Mouse (Mus musculus) kidney, embryonic 16.5 days (tissue): ENCODE measurements at regions not wholly inside any gene's neighbourhood (a gene's known extent, or its start where the extent isn't known, plus 50 kb on each side); places are given as distances from the start of the nearest gene placed in this dataset.
A peak's percentile ranks its signal among the peaks of the same experiment; 100 is the strongest.

Source experiments
- ATAC-seq: fragments of 200-750 bp; cut with Nextera tagmentation; 2 replicates; pipeline ENCODE4 v1.8.0; 2017; ENCODE audit warnings: moderate TSS enrichment; ENCODE audit not compliant: low FRiP score, low TSS enrichment
- H3K27ac ChIP-seq: fragments of 300-500 bp; sonication (generic); 2 replicates; pipeline ENCODE4 v1.5.1; 2014; ENCODE audit warnings: low read length
- H3K27me3 ChIP-seq: fragments of 300-500 bp; sonication (generic); 2 replicates; pipeline ENCODE4 v1.6.1; 2014; ENCODE audit warnings: low read length, control low read depth, mixed read lengths; ENCODE audit not compliant: insufficient read depth
- H3K36me3 ChIP-seq: fragments of 300-500 bp; sonication (generic); 2 replicates; pipeline ENCODE4 v1.6.1; 2014; ENCODE audit warnings: low read length, control low read depth, mixed read lengths; ENCODE audit not compliant: insufficient read depth
- H3K4me1 ChIP-seq: fragments of 300-500 bp; sonication (generic); 2 replicates; pipeline ENCODE4 v1.6.1; 2014; ENCODE audit warnings: low read length, control low read depth, mixed read lengths; ENCODE audit not compliant: insufficient read depth
- H3K4me2 ChIP-seq: fragments of 300-500 bp; sonication (generic); replicated peaks from 2 replicates; pipeline ENCODE4 v1.6.1; 2014; ENCODE audit warnings: low read depth, low read length
- H3K4me3 ChIP-seq: fragments of 300-500 bp; sonication (generic); 2 replicates; pipeline ENCODE4 v1.5.1; 2014; ENCODE audit warnings: mild to moderate bottlenecking, low read length
- H3K9ac ChIP-seq: fragments of 300-500 bp; sonication (generic); replicated peaks from 2 replicates; pipeline ENCODE4 v1.6.1; 2014; ENCODE audit warnings: low read length
- H3K9me3 ChIP-seq: fragments of 300-500 bp; sonication (generic); 2 replicates; pipeline ENCODE4 v1.6.1; 2016; ENCODE audit warnings: low read length, control low read depth
- WGBS: fragments of 180-500 bp; shearing (Covaris S2); extraction: QIAGEN DNeasy Blood & Tissue Kit; methylation state at CpG from one replicate; pipeline ENCODE4 v1.1.7; 2014; 5-methylcytosine and 5-hydroxymethylcytosine counted together

DNA sequence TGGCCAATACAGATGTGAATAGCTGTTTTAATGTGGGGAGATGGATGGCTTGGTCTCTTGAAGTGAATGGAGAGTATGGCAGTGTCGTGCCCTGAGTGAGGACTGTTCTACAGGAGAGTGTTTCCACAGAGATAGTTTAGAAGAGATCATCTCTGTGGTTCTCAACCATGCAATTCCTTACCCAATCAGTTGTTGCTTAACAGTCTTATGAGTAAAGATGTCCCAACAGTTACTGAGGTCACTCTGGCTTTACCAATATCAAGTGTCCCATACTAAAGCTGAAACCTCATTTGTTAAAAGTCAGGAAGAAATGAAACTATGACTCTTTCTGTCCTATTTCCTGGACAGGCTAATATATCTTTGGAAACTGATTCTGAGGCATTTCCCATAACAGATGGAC, 61.7 kb upstream of the Trim52 start:
- H3K36me3 ChIP-seq = no peaks in the 10 kb centered on the region
- no peak overlapping the region for H3K4me3 ChIP-seq
- H3K27me3 ChIP-seq = no peaks in the 10 kb centered on the region
- H3K9ac ChIP-seq = no peak overlapping the region
- H3K4me2 ChIP-seq = no peak overlapping the region
- WGBS = 90% methylated on average over 1 of the region's 1 CpGs
- H3K9me3 ChIP-seq = no peaks in the 10 kb centered on the region
- no peak overlapping the region for H3K27ac ChIP-seq
- H3K4me1 ChIP-seq = no peaks in the 10 kb centered on the region
- ATAC-seq = no peak

- no peak for ATAC-seq
- WGBS = 80% methylated on average over 1 of the region's 1 CpGs
- no peaks in the 10 kb centered on the region for H3K9me3 ChIP-seq
- H3K4me1 ChIP-seq = no peaks in the 10 kb centered on the region
- H3K4me2 ChIP-seq = no peak overlapping the region
- no peaks in the 10 kb centered on the region for H3K36me3 ChIP-seq
- H3K27ac ChIP-seq = no peak overlapping the region
- H3K9ac ChIP-seq = no peak overlapping the region
- no peak overlapping the region for H3K4me3 ChIP-seq
- no peaks in the 10 kb centered on the region for H3K27me3 ChIP-seq
Measured at GRCm38 (mm10) chr14:106050231-106050630, 55.8 kb upstream of the Trim52 start.

- Histone ChIP-seq H3K9me3 (no peaks in the 10 kb centered on the region), H3K36me3 (no peaks in the 10 kb centered on the region), H3K27ac (no peak overlapping the region), H3K4me1 (no peaks in the 10 kb centered on the region), H3K9ac (no peak overlapping the region), H3K4me3 (no peak overlapping the region), H3K4me2 (no peak overlapping the region), H3K27me3 (no peaks in the 10 kb centered on the region)
- 42% methylated on average over 6 of the region's 6 CpGs for WGBS
- peak; percentile 49; the same call in 1 of the 2 replicates for ATAC-seq
Measured at GRCm38 (mm10) chr14:106052585-106053551, 53.1 kb upstream of the Trim52 start.
